Mouse (Mus musculus) intestine, embryonic 16.5 days (tissue): ENCODE measurements around the gene Wnt1. TPM values are rescaled to one million over a fixed set of nuclear protein-coding genes. Genes with fewer than 3 reads are reported as not detected.

Source experiments
- ATAC-seq: fragments of 200-750 bp; cut with Nextera tagmentation; 2 replicates; pipeline ENCODE4 v1.8.0; 2017; ENCODE audit warnings: moderate TSS enrichment, moderate library complexity
- H3K27ac ChIP-seq: fragments of 300-500 bp; sonication (generic); 2 replicates; pipeline ENCODE4 v1.5.1; 2014; ENCODE audit warnings: mild to moderate bottlenecking, low read length
- H3K27me3 ChIP-seq: fragments of 300-500 bp; sonication (generic); replicated peaks from 2 replicates; pipeline ENCODE4 v1.6.1; 2014; ENCODE audit warnings: low read length, control low read depth, mixed read lengths; ENCODE audit not compliant: control insufficient read depth, insufficient read depth
- H3K36me3 ChIP-seq: fragments of 300-500 bp; sonication (generic); 2 replicates; pipeline ENCODE4 v1.6.1; 2014; ENCODE audit warnings: low read length, control low read depth; ENCODE audit not compliant: control insufficient read depth, insufficient read depth
- H3K4me1 ChIP-seq: fragments of 300-500 bp; sonication (generic); 2 replicates; pipeline ENCODE4 v1.6.1; 2014; ENCODE audit warnings: low read length, control low read depth, mixed read lengths; ENCODE audit not compliant: control insufficient read depth, insufficient read depth
- H3K4me2 ChIP-seq: fragments of 300-500 bp; sonication (generic); 2 replicates; pipeline ENCODE4 v1.6.1; 2014; ENCODE audit warnings: low read depth, low read length, control low read depth
- H3K4me3 ChIP-seq: fragments of 300-500 bp; sonication (generic); 2 replicates; pipeline ENCODE4 v1.5.1; 2014; ENCODE audit warnings: mild to moderate bottlenecking, low read length
- H3K9ac ChIP-seq: fragments of 300-500 bp; sonication (generic); 2 replicates; pipeline ENCODE4 v1.6.1; 2014; ENCODE audit warnings: low read depth, low read length
- H3K9me3 ChIP-seq: fragments of 300-500 bp; sonication (generic); 2 replicates; pipeline ENCODE4 v1.6.1; 2016; ENCODE audit warnings: low read length, control low read depth; ENCODE audit not compliant: control insufficient read depth
- WGBS: fragments of 180-500 bp; shearing (Covaris S2); extraction: QIAGEN DNeasy Blood & Tissue Kit; methylation state at CpG from one replicate; pipeline ENCODE4 v1.1.7; 2014; 5-methylcytosine and 5-hydroxymethylcytosine counted together
- polyA plus RNA-seq: library from polyadenylated mRNA; unstranded; fragments of >200 nt; fragmentation: Nextera tagmentation; extraction: Ambion mirVana; gene quantifications from 2 replicates; pipeline ENCODE4 v1.2.1, GENCODE M21; 2015

The Wnt1 gene
- polyA plus RNA-seq, 1 experiment from 2014 or later, result not detected

GRCm38 (mm10) chr15:98776280-98777004 is 13.2 kb upstream of the Wnt1 start:
- peak overlapping the region; percentile 43 for H3K4me2 ChIP-seq
- no peak overlapping the region for H3K27ac ChIP-seq
- ATAC-seq, result peak; percentile 66
- peak overlapping the region; percentile 44 for H3K9ac ChIP-seq
- peak overlapping the region; percentile 30 for H3K4me3 ChIP-seq
- peaks cover 78% of the 10 kb centered on the region for H3K27me3 ChIP-seq
- 2% methylated on average over 59 of the region's 62 CpGs for WGBS
- H3K9me3 ChIP-seq, result no peaks in the 10 kb centered on the region
- H3K36me3 ChIP-seq, result no peaks in the 10 kb centered on the region
- peaks cover 26% of the 10 kb centered on the region for H3K4me1 ChIP-seq

GRCm38 (mm10) chr15:98777005-98777616 is 12.5 kb upstream of the Wnt1 start:
- Histone ChIP-seq H3K9me3 (no peaks in the 10 kb centered on the region), H3K27me3 (peaks cover 77% of the 10 kb centered on the region), H3K9ac (0 out of 2 replicates have a peak overlapping the region, but pooled peaks have one; percentile 10), H3K4me2 (peak overlapping the region; percentile 52), H3K27ac (no peak overlapping the region), H3K36me3 (no peaks in the 10 kb centered on the region), H3K4me1 (peaks cover 26% of the 10 kb centered on the region), H3K4me3 (0 out of 2 replicates have a peak overlapping the region, but pooled peaks have one; percentile 28)
- ATAC-seq, result no peak
- WGBS, result 2% methylated on average over 19 of the region's 19 CpGs

GRCm38 (mm10) chr15:98777762-98778161 is 11.9 kb upstream of the Wnt1 start, which contains the start of gene Wnt10b:
Gene Wnt10b (minus strand): TSS chr15:98778150.
- Histone ChIP-seq H3K36me3 (no peaks in the 10 kb centered on the region), H3K4me3 (peak within 1 kb of the TSS; percentile 28), H3K9ac (peak within 1 kb of the TSS; percentile 10; the same call in 1 of the 2 replicates), H3K27me3 (peaks cover 75% of the 10 kb centered on the region), H3K9me3 (no peaks in the 10 kb centered on the region), H3K27ac (no peak within 1 kb of the TSS), H3K4me2 (peak within 1 kb of the TSS; percentile 52), H3K4me1 (peaks cover 22% of the 10 kb centered on the region)
- WGBS, result under 1% methylated on average over 33 of the region's 33 CpGs
- ATAC-seq, result no peak

- peaks cover 75% of the 10 kb centered on the region for H3K27me3 ChIP-seq
- peaks cover 22% of the 10 kb centered on the region for H3K4me1 ChIP-seq
- H3K36me3 ChIP-seq, result no peaks in the 10 kb centered on the region
- WGBS, result 1% methylated on average over 25 of the region's 25 CpGs
- H3K9me3 ChIP-seq, result no peaks in the 10 kb centered on the region
- H3K4me3 ChIP-seq, result peak overlapping the region; percentile 28
- peak overlapping the region; percentile 52 for H3K4me2 ChIP-seq
- peak overlapping the region; percentile 10; the same call in 1 of the 2 replicates for H3K9ac ChIP-seq
- no peak for ATAC-seq
- H3K27ac ChIP-seq, result no peak overlapping the region
These were observed 11.4 kb upstream of the Wnt1 start for GRCm38 (mm10) chr15:98778191-98778770.

GRCm38 (mm10) chr15:98778806-98779205 is 10.9 kb upstream of the Wnt1 start:
- H3K36me3 ChIP-seq, result no peaks in the 10 kb centered on the region
- 6% methylated on average over 10 of the region's 11 CpGs for WGBS

GRCm38 (mm10) chr15:98780075-98780474 is 9.6 kb upstream of the Wnt1 start:
- Histone ChIP-seq H3K4me1 (peaks cover 22% of the 10 kb centered on the region), H3K4me3 (no peak overlapping the region), H3K36me3 (no peaks in the 10 kb centered on the region), H3K27ac (no peak overlapping the region), H3K9me3 (no peaks in the 10 kb centered on the region), H3K27me3 (peaks cover 66% of the 10 kb centered on the region), H3K9ac (no peak overlapping the region), H3K4me2 (no peak overlapping the region)
- WGBS, result 4% methylated on average over 8 of the region's 8 CpGs
- no peak for ATAC-seq

More at GRCm38 (mm10) chr15:98778806-98779205, 10.9 kb upstream of the Wnt1 start:
- H3K4me2 ChIP-seq, result no peak overlapping the region
- H3K27me3 ChIP-seq, result peaks cover 75% of the 10 kb centered on the region
- H3K9ac ChIP-seq, result no peak overlapping the region
- ATAC-seq, result no peak
- no peak overlapping the region for H3K4me3 ChIP-seq
- H3K4me1 ChIP-seq, result peaks cover 22% of the 10 kb centered on the region
- no peaks in the 10 kb centered on the region for H3K9me3 ChIP-seq
- H3K27ac ChIP-seq, result no peak overlapping the region

GRCm38 (mm10) chr15:98780573-98780972 is 9.1 kb upstream of the Wnt1 start:
- Histone ChIP-seq H3K4me1 (peaks cover 22% of the 10 kb centered on the region), H3K9ac (no peak overlapping the region), H3K4me2 (no peak overlapping the region), H3K27ac (no peak overlapping the region), H3K36me3 (no peaks in the 10 kb centered on the region), H3K9me3 (no peaks in the 10 kb centered on the region), H3K27me3 (peaks cover 61% of the 10 kb centered on the region), H3K4me3 (no peak overlapping the region)
- 8% methylated on average over 13 of the region's 13 CpGs for WGBS
- no peak for ATAC-seq

- Histone ChIP-seq H3K9me3 (no peaks in the 10 kb centered on the region), H3K4me1 (peaks cover 19% of the 10 kb centered on the region), H3K9ac (no peak overlapping the region), H3K36me3 (no peaks in the 10 kb centered on the region), H3K4me2 (no peak overlapping the region), H3K27ac (no peak overlapping the region), H3K4me3 (no peak overlapping the region), H3K27me3 (peaks cover 55% of the 10 kb centered on the region)
- 31% methylated on average over 6 of the region's 6 CpGs for WGBS
- no peak for ATAC-seq
These were observed 8.5 kb upstream of the Wnt1 start for GRCm38 (mm10) chr15:98781166-98781565.

GRCm38 (mm10) chr15:98785744-98786143 is 3.9 kb upstream of the Wnt1 start:
- no peaks in the 10 kb centered on the region for H3K36me3 ChIP-seq
- no peak overlapping the region for H3K4me2 ChIP-seq
- WGBS, result 38% methylated on average over 7 of the region's 7 CpGs
- H3K4me3 ChIP-seq, result no peak overlapping the region
- no peak overlapping the region for H3K27ac ChIP-seq
- H3K9me3 ChIP-seq, result no peaks in the 10 kb centered on the region
- no peak overlapping the region for H3K9ac ChIP-seq
- peaks cover 43% of the 10 kb centered on the region for H3K27me3 ChIP-seq
- H3K4me1 ChIP-seq, result peaks cover 5% of the 10 kb centered on the region
- ATAC-seq, result no peak
